Mouse (Mus musculus): ENCODE results near the gene Cfap54. TPM values are rescaled to one million over a fixed set of nuclear protein-coding genes. Genes with fewer than 3 reads are reported as not detected.
A peak's percentile ranks its signal among the peaks of the same experiment; 100 is the strongest.

The Cfap54 gene
- polyA plus RNA-seq, 1 experiment from 2014 or later, result not detected

GRCm38 (mm10) chr10:93083963-93084340, 2.5 kb upstream of the Cfap54 start:
- Histone ChIP-seq H3K9me3 (ENCODE audit: control insufficient read depth, low read length) (no peaks in the 10 kb centered on the region), H3K27ac (replicated peaks) (no peak overlapping the region), H3K4me3 (ENCODE audit: low read depth, low read length) (no peak overlapping the region), H3K9ac (ENCODE audit: low read length) (no peak overlapping the region), H3K4me2 (replicated peaks; ENCODE audit: low read depth) (no peak overlapping the region), H3K4me1 (replicated peaks; ENCODE audit: control insufficient read depth, insufficient read depth) (no peaks in the 10 kb centered on the region), H3K27me3 (ENCODE audit: control insufficient read depth, insufficient read depth, low read length) (no peaks in the 10 kb centered on the region), H3K36me3 (ENCODE audit: control insufficient read depth, insufficient read depth, low read length) (no peaks in the 10 kb centered on the region)
- DNase-seq (ENCODE audit: low spot score), result no peak
- ATAC-seq (ENCODE audit: low FRiP score, low TSS enrichment), result no peak
- WGBS, result 66% methylated on average over 8 of the region's 8 CpGs
- TF ChIP-seq CTCF (IDR thresholded peaks at IDR 0.05; ENCODE audit: low read depth) (no peak), EP300 (optimal IDR thresholded peaks at IDR 0.05) (no peak)

GRCm38 (mm10) chr10:93083198-93083962, 2.0 kb upstream of the Cfap54 start:
- Histone ChIP-seq H3K9me3 (ENCODE audit: control insufficient read depth, low read length) (no peaks in the 10 kb centered on the region), H3K36me3 (ENCODE audit: control insufficient read depth, insufficient read depth, low read length) (no peaks in the 10 kb centered on the region), H3K4me2 (replicated peaks; ENCODE audit: low read depth) (peak overlapping the region; percentile 31; the same call in 1 of the 2 replicates), H3K9ac (ENCODE audit: low read length) (no peak overlapping the region), H3K4me1 (replicated peaks; ENCODE audit: control insufficient read depth, insufficient read depth) (no peaks in the 10 kb centered on the region), H3K27me3 (ENCODE audit: control insufficient read depth, insufficient read depth, low read length) (no peaks in the 10 kb centered on the region), H3K4me3 (ENCODE audit: low read depth, low read length) (no peak overlapping the region), H3K27ac (replicated peaks) (no peak overlapping the region)
- ATAC-seq (ENCODE audit: low FRiP score, low TSS enrichment), result no peak
- 16% methylated on average over 17 of the region's 17 CpGs for WGBS
- TF ChIP-seq CTCF (IDR thresholded peaks at IDR 0.05; ENCODE audit: low read depth) (peak; percentile 33), EP300 (optimal IDR thresholded peaks at IDR 0.05) (no peak)
- DNase-seq (ENCODE audit: low spot score), result no peak

- DNase-seq (ENCODE audit: low spot score) (no peak), ATAC-seq (ENCODE audit: low FRiP score, low TSS enrichment) (no peak)
- H3K27me3 ChIP-seq (ENCODE audit: control insufficient read depth, insufficient read depth, low read length), result no peaks in the 10 kb centered on the region
- no peaks in the 10 kb centered on the region for H3K36me3 ChIP-seq (ENCODE audit: control insufficient read depth, insufficient read depth, low read length)
- H3K4me3 ChIP-seq (ENCODE audit: low read depth, low read length), result no peak overlapping the region
- TF ChIP-seq EP300 (optimal IDR thresholded peaks at IDR 0.05) (no peak), CTCF (IDR thresholded peaks at IDR 0.05; ENCODE audit: low read depth) (no peak)
- no peak overlapping the region for H3K9ac ChIP-seq (ENCODE audit: low read length)
- 73% methylated on average over 3 of the region's 3 CpGs for WGBS
- no peak overlapping the region for H3K4me2 ChIP-seq (replicated peaks; ENCODE audit: low read depth)
- H3K4me1 ChIP-seq (replicated peaks; ENCODE audit: control insufficient read depth, insufficient read depth), result no peaks in the 10 kb centered on the region
- H3K9me3 ChIP-seq (ENCODE audit: control insufficient read depth, low read length), result no peaks in the 10 kb centered on the region
- no peak overlapping the region for H3K27ac ChIP-seq (replicated peaks)
These were observed 1.9 kb downstream of the Cfap54 start for GRCm38 (mm10) chr10:93079486-93079885.

- TF ChIP-seq EP300 (optimal IDR thresholded peaks at IDR 0.05) (no peak), CTCF (IDR thresholded peaks at IDR 0.05; ENCODE audit: low read depth) (no peak)
- H3K9ac ChIP-seq (ENCODE audit: low read length), result no peak overlapping the region
- DNase-seq (ENCODE audit: low spot score) (no peak), ATAC-seq (ENCODE audit: low FRiP score, low TSS enrichment) (no peak)
- H3K4me2 ChIP-seq (replicated peaks; ENCODE audit: low read depth), result no peak overlapping the region
- no peak overlapping the region for H3K27ac ChIP-seq (replicated peaks)
- H3K4me1 ChIP-seq (replicated peaks; ENCODE audit: control insufficient read depth, insufficient read depth), result no peaks in the 10 kb centered on the region
- H3K4me3 ChIP-seq (ENCODE audit: low read depth, low read length), result no peak overlapping the region
- no peaks in the 10 kb centered on the region for H3K27me3 ChIP-seq (ENCODE audit: control insufficient read depth, insufficient read depth, low read length)
- no peaks in the 10 kb centered on the region for H3K36me3 ChIP-seq (ENCODE audit: control insufficient read depth, insufficient read depth, low read length)
- WGBS, result 72% methylated on average over 11 of the region's 11 CpGs
- H3K9me3 ChIP-seq (ENCODE audit: control insufficient read depth, low read length), result no peaks in the 10 kb centered on the region
These were observed 3.4 kb downstream of the Cfap54 start for GRCm38 (mm10) chr10:93077935-93078479.

GRCm38 (mm10) chr10:93076376-93076775, 5.0 kb downstream of the Cfap54 start:
- H3K27ac ChIP-seq (replicated peaks), result no peak overlapping the region
- H3K9ac ChIP-seq (ENCODE audit: low read length), result no peak overlapping the region
- DNase-seq (ENCODE audit: low spot score) (no peak), ATAC-seq (ENCODE audit: low FRiP score, low TSS enrichment) (no peak)
- H3K36me3 ChIP-seq (ENCODE audit: control insufficient read depth, insufficient read depth, low read length), result no peaks in the 10 kb centered on the region
- no peak overlapping the region for H3K4me2 ChIP-seq (replicated peaks; ENCODE audit: low read depth)
- H3K9me3 ChIP-seq (ENCODE audit: control insufficient read depth, low read length), result no peaks in the 10 kb centered on the region
- no peaks in the 10 kb centered on the region for H3K4me1 ChIP-seq (replicated peaks; ENCODE audit: control insufficient read depth, insufficient read depth)
- TF ChIP-seq CTCF (IDR thresholded peaks at IDR 0.05; ENCODE audit: low read depth) (no peak), EP300 (optimal IDR thresholded peaks at IDR 0.05) (no peak)
- WGBS, result 87% methylated on average over 9 of the region's 9 CpGs
- H3K4me3 ChIP-seq (ENCODE audit: low read depth, low read length), result no peak overlapping the region
- H3K27me3 ChIP-seq (ENCODE audit: control insufficient read depth, insufficient read depth, low read length), result no peaks in the 10 kb centered on the region

GRCm38 (mm10) chr10:93075856-93076255, 5.6 kb downstream of the Cfap54 start:
- no peak overlapping the region for H3K27ac ChIP-seq (replicated peaks)
- H3K4me3 ChIP-seq (ENCODE audit: low read depth, low read length), result no peak overlapping the region
- no peak for DNase-seq (ENCODE audit: low spot score)
- TF ChIP-seq EP300 (optimal IDR thresholded peaks at IDR 0.05) (no peak), CTCF (IDR thresholded peaks at IDR 0.05; ENCODE audit: low read depth) (no peak)
- H3K36me3 ChIP-seq (ENCODE audit: control insufficient read depth, insufficient read depth, low read length), result no peaks in the 10 kb centered on the region
- no peak overlapping the region for H3K9ac ChIP-seq (ENCODE audit: low read length)
- no peaks in the 10 kb centered on the region for H3K27me3 ChIP-seq (ENCODE audit: control insufficient read depth, insufficient read depth, low read length)
- H3K9me3 ChIP-seq (ENCODE audit: control insufficient read depth, low read length), result no peaks in the 10 kb centered on the region
- no peaks in the 10 kb centered on the region for H3K4me1 ChIP-seq (replicated peaks; ENCODE audit: control insufficient read depth, insufficient read depth)
- no peak overlapping the region for H3K4me2 ChIP-seq (replicated peaks; ENCODE audit: low read depth)
- WGBS, result 75% methylated on average over 8 of the region's 8 CpGs
- ATAC-seq (ENCODE audit: low FRiP score, low TSS enrichment), result no peak

Data from stomach, postnatal 0 days (tissue).